Mouse (Mus musculus) heart, adult 2 months (tissue): ENCODE results near the gene Ikzf3. TPM values are rescaled to one million over a fixed set of nuclear protein-coding genes. Genes with fewer than 3 reads are reported as not detected.

Source experiments
- DNase-seq, 2 experiments: peaks; one replicate each; pipeline ENCODE4 v3.0.0; 2021
- H3K27ac ChIP-seq: fragments of 200-600 bp; 2 replicates; pipeline ENCODE4 v1.8.1; 2022
- H3K27me3 ChIP-seq: fragments of 200-500 bp; 2 replicates; pipeline ENCODE4 v1.6.1; 2012; ENCODE audit warnings: mild to moderate bottlenecking, low read length, inconsistent platforms, mixed read lengths; ENCODE audit not compliant: control insufficient read depth, insufficient read depth
- H3K36me3 ChIP-seq: fragments of 200-500 bp; 2 replicates; pipeline ENCODE4 v1.6.1; 2012; ENCODE audit warnings: low read length, inconsistent platforms; ENCODE audit not compliant: control insufficient read depth, insufficient read depth
- H3K4me1 ChIP-seq: fragments of 200-500 bp; 2 replicates; pipeline ENCODE4 v1.6.1; 2011; ENCODE audit warnings: low read length; ENCODE audit not compliant: control insufficient read depth, insufficient read depth
- H3K4me3 ChIP-seq: fragments of 200-600 bp; 2 replicates; pipeline ENCODE4 v1.8.1; 2022
- H3K79me2 ChIP-seq: fragments of 200-500 bp; replicated peaks from 2 replicates; pipeline ENCODE4 v1.6.1; 2012; ENCODE audit warnings: mild to moderate bottlenecking, inconsistent platforms, low read length, moderate library complexity, mixed read lengths; ENCODE audit not compliant: control insufficient read depth, insufficient read depth
- H3K9ac ChIP-seq: fragments of 200-500 bp; 2 replicates; pipeline ENCODE4 v1.6.1; 2012; ENCODE audit warnings: low read depth, mild to moderate bottlenecking, control low read depth, inconsistent platforms, low read length, mixed read lengths
- CTCF ChIP-seq: fragments of 200-600 bp; IDR thresholded peaks from 2 replicates; pipeline ENCODE4 v1.8.1; 2022; ENCODE audit warnings: antibody characterized with exemption, mild to moderate bottlenecking, moderate library complexity
- EP300 ChIP-seq: fragments of 200-500 bp; IDR thresholded peaks from 2 replicates; pipeline ENCODE4 v1.6.1; 2011; ENCODE audit warnings: low read depth, low read length, control low read depth; ENCODE audit not compliant: insufficient read depth
- POLR2A ChIP-seq: fragments of 200-500 bp; IDR thresholded peaks from 2 replicates; pipeline ENCODE4 v1.6.1; 2011; ENCODE audit warnings: mild to moderate bottlenecking, low read depth, low read length, control low read depth; ENCODE audit not compliant: insufficient read depth
- WGBS: fragments of 180-500 bp; shearing (Covaris S2); methylation state at CpG from one replicate; pipeline ENCODE4 v1.1.7; 2018; 5-methylcytosine and 5-hydroxymethylcytosine counted together
- intact Hi-C: fragments of 180-260 bp; cut with DNase I; formaldehyde crosslinking; loops from one replicate; pipeline ENCODE4 v1.15.1; 2025
- polyA plus RNA-seq: library from polyadenylated mRNA; depleted of rRNA; stranded (reverse); fragments of >200 nt; gene quantifications from 2 replicates; pipeline ENCODE4 v1.2.3, GENCODE M21; 2012
- total RNA-seq, 2 experiments: library from RNA; stranded (reverse); gene quantifications; 2 replicates each; pipeline ENCODE4 v1.2.3; 2021

The Ikzf3 gene
- total and polyA plus RNA-seq, 3 experiments: 0.94 to 1.5 (median 1.5) TPM

- H3K27me3 ChIP-seq: no peaks in the 10 kb centered on the region
- no peak for TF ChIP-seq EP300
- TF ChIP-seq POLR2A: no peak
- TF ChIP-seq CTCF: no peak
- H3K36me3 ChIP-seq: no peaks in the 10 kb centered on the region
- peak overlapping the region; percentile 90 for H3K27ac ChIP-seq
- WGBS: 9% methylated on average over 6 of the region's 6 CpGs
- no peak for DNase-seq
- peak overlapping the region; percentile 8; the same call in 1 of the 2 replicates for H3K9ac ChIP-seq
- no peaks in the 10 kb centered on the region for H3K79me2 ChIP-seq
- H3K4me1 ChIP-seq: peaks cover 11% of the 10 kb centered on the region
- no peak overlapping the region for H3K4me3 ChIP-seq
- intact Hi-C loops: no loop called here
Measured at GRCm38 (mm10) chr11:98588833-98589281, 43.0 kb upstream of the Ikzf3 start.

GRCm38 (mm10) chr11:98587684-98588546 lies 42.1 kb upstream of the Ikzf3 start:
- H3K27ac ChIP-seq: peak overlapping the region; percentile 90
- peak overlapping the region; percentile 25 for H3K9ac ChIP-seq
- WGBS: 8% methylated on average over 20 of the region's 20 CpGs
- no peaks in the 10 kb centered on the region for H3K36me3 ChIP-seq
- intact Hi-C loops: loop anchor here (2.0 kb wide), 1 partner anchor 319 kb away; the partner anchor contains the start of gene Cdc6
- peak; percentile 87 to 88 for DNase-seq
- H3K79me2 ChIP-seq: no peaks in the 10 kb centered on the region
- peak overlapping the region; percentile 72 for H3K4me3 ChIP-seq
- TF ChIP-seq POLR2A: 0 out of 2 replicates have a peak, but pooled peaks have one; percentile 34
- no peak for TF ChIP-seq CTCF
- peak; percentile 42; the same call in 1 of the 2 replicates for TF ChIP-seq EP300
- H3K4me1 ChIP-seq: peaks cover 11% of the 10 kb centered on the region
- H3K27me3 ChIP-seq: no peaks in the 10 kb centered on the region

- Histone ChIP-seq H3K9ac (peak within 1 kb of the TSS; percentile 85), H3K36me3 (no peaks in the 10 kb centered on the region), H3K79me2 (no peaks in the 10 kb centered on the region), H3K27me3 (no peaks in the 10 kb centered on the region), H3K4me3 (peak within 1 kb of the TSS; percentile 72), H3K4me1 (peaks cover 11% of the 10 kb centered on the region), H3K27ac (peak within 1 kb of the TSS; percentile 90)
- peak; percentile 98 for DNase-seq
- intact Hi-C loops: loop anchor here (2.0 kb wide), 1 partner anchor 320 kb away; the partner anchor contains the start of gene Cdc6
- TF ChIP-seq EP300: 0 out of 2 replicates have a peak, but pooled peaks have one; percentile 32
- TF ChIP-seq CTCF: no peak
- peak; percentile 67 for TF ChIP-seq POLR2A
- under 1% methylated on average over 49 of the region's 49 CpGs for WGBS
Measured at GRCm38 (mm10) chr11:98586892-98587563, 41.2 kb upstream of the Ikzf3 start, which contains the start of gene Ormdl3. Gene Ormdl3 (minus strand): TSS chr11:98587368.

- Histone ChIP-seq H3K4me1 (peaks cover 11% of the 10 kb centered on the region), H3K79me2 (no peaks in the 10 kb centered on the region), H3K27ac (peak overlapping the region; percentile 90), H3K36me3 (no peaks in the 10 kb centered on the region), H3K9ac (peak overlapping the region; percentile 85), H3K4me3 (peak overlapping the region; percentile 72), H3K27me3 (no peaks in the 10 kb centered on the region)
- DNase-seq: peak; percentile 45 to 51
- WGBS: 2% methylated on average over 22 of the region's 22 CpGs
- intact Hi-C loops: loop anchor here (2.0 kb wide), 1 partner anchor 321 kb away; the partner anchor contains the start of gene Cdc6
- TF ChIP-seq CTCF (no peak), POLR2A (peak; percentile 22; the same call in 1 of the 2 replicates)
Measured at GRCm38 (mm10) chr11:98586087-98586891, 40.5 kb upstream of the Ikzf3 start.

- Histone ChIP-seq H3K79me2 (no peaks in the 10 kb centered on the region), H3K4me1 (peaks cover 11% of the 10 kb centered on the region), H3K9ac (no peak overlapping the region)
Measured at GRCm38 (mm10) chr11:98584629-98585177, 38.9 kb upstream of the Ikzf3 start.

More at GRCm38 (mm10) chr11:98584629-98585177, 38.9 kb upstream of the Ikzf3 start:
- H3K36me3 ChIP-seq: no peaks in the 10 kb centered on the region
- no peak overlapping the region for H3K27ac ChIP-seq
- intact Hi-C loops: no loop called here
- WGBS: 87% methylated on average over 6 of the region's 6 CpGs
- TF ChIP-seq POLR2A (no peak), CTCF (no peak), EP300 (no peak)
- no peak for DNase-seq
- no peaks in the 10 kb centered on the region for H3K27me3 ChIP-seq
- H3K4me3 ChIP-seq: no peak overlapping the region
